Mouse (Mus musculus) kidney, embryonic 16.5 days (tissue): ENCODE results near the gene Pnp2. TPM values are rescaled to one million over a fixed set of nuclear protein-coding genes. Genes with fewer than 3 reads are reported as not detected.
"Not testable (repeated sequence)": the region's sequence is repeated elsewhere in the genome, so short reads cannot be mapped to it uniquely, and the experiment has no call there.

Experiments
- ATAC-seq: fragments of 200-750 bp; cut with Nextera tagmentation; 2 replicates; pipeline ENCODE4 v1.8.0; 2017; ENCODE audit warnings: moderate TSS enrichment; ENCODE audit not compliant: low FRiP score, low TSS enrichment
- H3K27ac ChIP-seq: fragments of 300-500 bp; sonication (generic); 2 replicates; pipeline ENCODE4 v1.5.1; 2014; ENCODE audit warnings: low read length
- H3K27me3 ChIP-seq: fragments of 300-500 bp; sonication (generic); 2 replicates; pipeline ENCODE4 v1.6.1; 2014; ENCODE audit warnings: low read length, control low read depth, mixed read lengths; ENCODE audit not compliant: insufficient read depth
- H3K36me3 ChIP-seq: fragments of 300-500 bp; sonication (generic); 2 replicates; pipeline ENCODE4 v1.6.1; 2014; ENCODE audit warnings: low read length, control low read depth, mixed read lengths; ENCODE audit not compliant: insufficient read depth
- H3K4me1 ChIP-seq: fragments of 300-500 bp; sonication (generic); 2 replicates; pipeline ENCODE4 v1.6.1; 2014; ENCODE audit warnings: low read length, control low read depth, mixed read lengths; ENCODE audit not compliant: insufficient read depth
- H3K4me2 ChIP-seq: fragments of 300-500 bp; sonication (generic); replicated peaks from 2 replicates; pipeline ENCODE4 v1.6.1; 2014; ENCODE audit warnings: low read depth, low read length
- H3K4me3 ChIP-seq: fragments of 300-500 bp; sonication (generic); 2 replicates; pipeline ENCODE4 v1.5.1; 2014; ENCODE audit warnings: mild to moderate bottlenecking, low read length
- H3K9ac ChIP-seq: fragments of 300-500 bp; sonication (generic); replicated peaks from 2 replicates; pipeline ENCODE4 v1.6.1; 2014; ENCODE audit warnings: low read length
- H3K9me3 ChIP-seq: fragments of 300-500 bp; sonication (generic); 2 replicates; pipeline ENCODE4 v1.6.1; 2016; ENCODE audit warnings: low read length, control low read depth
- WGBS: fragments of 180-500 bp; shearing (Covaris S2); extraction: QIAGEN DNeasy Blood & Tissue Kit; methylation state at CpG from one replicate; pipeline ENCODE4 v1.1.7; 2014; 5-methylcytosine and 5-hydroxymethylcytosine counted together
- polyA plus RNA-seq: library from polyadenylated mRNA; unstranded; fragments of >200 nt; fragmentation: Nextera tagmentation; extraction: Ambion mirVana; gene quantifications from 2 replicates; pipeline ENCODE4 v1.2.1, GENCODE M21; 2015

Pnp2 gene
- polyA plus RNA-seq, 1 experiment from 2014 or later, result 0.66 TPM

- Histone ChIP-seq H3K4me2 (no peak overlapping the region), H3K27me3 (no peaks in the 10 kb centered on the region), H3K9ac (no peak overlapping the region), H3K9me3 (no peaks in the 10 kb centered on the region), H3K4me1 (0 out of 2 replicates have a peak, but pooled peaks cover 2% of the 10 kb centered on the region), H3K4me3 (no peak overlapping the region), H3K36me3 (peaks cover 13% of the 10 kb centered on the region; the same call in 1 of the 2 replicates), H3K27ac (no peak overlapping the region)
- 84% methylated on average over 10 of the region's 10 CpGs for WGBS
- ATAC-seq, result no peak
Measured at GRCm38 (mm10) chr14:50955487-50955886, 305 bp upstream of the Pnp2 start.

GRCm38 (mm10) chr14:50956724-50957123 is 932 bp downstream of the Pnp2 start:
- WGBS, result 78% methylated on average over 6 of the region's 6 CpGs
- not testable (repeated sequence) for ATAC-seq, H3K4me1 ChIP-seq, H3K27me3 ChIP-seq, H3K27ac ChIP-seq, H3K9me3 ChIP-seq, H3K9ac ChIP-seq, H3K36me3 ChIP-seq, H3K4me3 ChIP-seq
- peak overlapping the region; percentile 35; the same call in 1 of the 2 replicates for H3K4me2 ChIP-seq

- H3K4me1 ChIP-seq, H3K4me3 ChIP-seq, H3K9me3 ChIP-seq, H3K4me2 ChIP-seq, ATAC-seq, H3K27ac ChIP-seq, H3K9ac ChIP-seq, H3K27me3 ChIP-seq, H3K36me3 ChIP-seq: not testable (repeated sequence)
- 64% methylated on average over 3 of the region's 3 CpGs for WGBS
Measured at GRCm38 (mm10) chr14:50957146-50957545, 1.4 kb downstream of the Pnp2 start.

- H3K4me2 ChIP-seq, H3K36me3 ChIP-seq, H3K9ac ChIP-seq, H3K4me3 ChIP-seq, ATAC-seq, H3K4me1 ChIP-seq, H3K9me3 ChIP-seq, H3K27ac ChIP-seq, H3K27me3 ChIP-seq: not testable (repeated sequence)
- 92% methylated on average over 5 of the region's 5 CpGs for WGBS
Measured at GRCm38 (mm10) chr14:50958289-50958995, 2.6 kb downstream of the Pnp2 start.

GRCm38 (mm10) chr14:50968216-50968980 is 12.6 kb downstream of the Pnp2 start:
- Histone ChIP-seq H3K4me1 (no peaks in the 10 kb centered on the region), H3K9me3 (no peaks in the 10 kb centered on the region), H3K9ac (no peak overlapping the region), H3K27me3 (no peaks in the 10 kb centered on the region), H3K4me3 (no peak overlapping the region), H3K27ac (no peak overlapping the region), H3K36me3 (no peaks in the 10 kb centered on the region), H3K4me2 (no peak overlapping the region)
- WGBS, result 62% methylated on average over 5 of the region's 5 CpGs
- no peak for ATAC-seq

- no peak overlapping the region for H3K9ac ChIP-seq
- WGBS, result 29% methylated on average over 1 of the region's 1 CpGs
Measured at GRCm38 (mm10) chr14:50969041-50969440, 13.2 kb downstream of the Pnp2 start.

GRCm38 (mm10) chr14:50969558-50970544 is 14.1 kb downstream of the Pnp2 start:
- WGBS, result 42% methylated on average over 12 of the region's 12 CpGs
- no peak for ATAC-seq

More at GRCm38 (mm10) chr14:50969041-50969440, 13.2 kb downstream of the Pnp2 start:
- H3K4me3 ChIP-seq, result no peak overlapping the region
- no peaks in the 10 kb centered on the region for H3K36me3 ChIP-seq
- H3K9me3 ChIP-seq, result no peaks in the 10 kb centered on the region
- no peak for ATAC-seq
- no peak overlapping the region for H3K4me2 ChIP-seq
- H3K27ac ChIP-seq, result no peak overlapping the region
- no peaks in the 10 kb centered on the region for H3K27me3 ChIP-seq
- H3K4me1 ChIP-seq, result no peaks in the 10 kb centered on the region

GRCm38 (mm10) chr14:50970822-50971221 is 15.0 kb downstream of the Pnp2 start:
- Histone ChIP-seq H3K9ac (no peak overlapping the region), H3K36me3 (no peaks in the 10 kb centered on the region), H3K4me1 (no peaks in the 10 kb centered on the region), H3K27ac (no peak overlapping the region), H3K4me2 (no peak overlapping the region), H3K27me3 (no peaks in the 10 kb centered on the region), H3K4me3 (no peak overlapping the region), H3K9me3 (no peaks in the 10 kb centered on the region)
- WGBS, result 47% methylated on average over 1 of the region's 1 CpGs
- ATAC-seq, result no peak

More at GRCm38 (mm10) chr14:50969558-50970544, 14.1 kb downstream of the Pnp2 start:
- Histone ChIP-seq H3K4me3 (no peak overlapping the region), H3K36me3 (no peaks in the 10 kb centered on the region), H3K4me1 (no peaks in the 10 kb centered on the region), H3K9me3 (no peaks in the 10 kb centered on the region), H3K27ac (no peak overlapping the region), H3K9ac (0 out of 2 replicates have a peak overlapping the region, but pooled peaks have one; percentile 12), H3K4me2 (no peak overlapping the region), H3K27me3 (no peaks in the 10 kb centered on the region)

- not testable (repeated sequence) for H3K4me3 ChIP-seq, H3K4me1 ChIP-seq, H3K36me3 ChIP-seq, H3K9me3 ChIP-seq, H3K27me3 ChIP-seq, ATAC-seq, H3K27ac ChIP-seq, H3K9ac ChIP-seq, H3K4me2 ChIP-seq
- WGBS, result 92% methylated on average over 5 of the region's 5 CpGs
Measured at GRCm38 (mm10) chr14:50973054-50973453, 17.3 kb downstream of the Pnp2 start.
